Mouse (Mus musculus) small intestine, adult 2 months (tissue): Measurements from ENCODE around the gene Kif28.

Experiments
- CTCF ChIP-seq: fragments of 200-500 bp; IDR thresholded peaks from 2 replicates; pipeline ENCODE4 v1.5.1; 2012; ENCODE audit warnings: low read depth, mild to moderate bottlenecking, control low read depth, inconsistent platforms, low read length, moderate library complexity, mixed read lengths; ENCODE audit not compliant: insufficient replicate concordance, insufficient read length; ENCODE audit errors: extremely low read depth
- POLR2A ChIP-seq: fragments of 200-500 bp; IDR thresholded peaks from 2 replicates; pipeline ENCODE4 v1.6.1; 2012; ENCODE audit warnings: low read depth, mild to moderate bottlenecking, control low read depth, inconsistent platforms, low read length, moderate library complexity

DNA sequence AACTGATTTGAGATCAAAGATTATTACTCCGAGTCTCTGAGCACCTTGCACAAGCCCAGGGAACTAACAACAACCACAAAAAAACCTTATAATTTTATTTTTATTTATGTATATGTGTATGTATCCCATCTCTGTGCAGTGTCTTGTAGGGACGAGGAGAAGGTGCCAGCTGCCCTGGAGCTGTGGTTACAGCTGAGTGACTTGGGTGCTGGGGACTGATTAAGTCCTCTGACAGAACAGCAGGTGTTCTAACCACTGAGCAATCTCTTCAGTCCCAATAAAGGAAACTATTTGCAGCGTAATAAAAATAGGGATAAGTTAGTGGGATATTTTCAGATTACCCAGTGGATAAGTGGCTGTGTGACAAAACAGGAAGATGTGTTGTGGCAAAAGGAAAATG is 70.7 kb downstream of the Kif28 start:
- TF ChIP-seq CTCF, result no peak
- no peak for TF ChIP-seq POLR2A
